Mouse (Mus musculus) kidney, adult 2 months (tissue): ENCODE measurements at regions not wholly inside any gene's neighbourhood (a gene's known extent, or its start where the extent isn't known, plus 50 kb on each side); places are given as distances from the start of the nearest gene placed in this dataset.

Source experiments
- CTCF ChIP-seq: fragments of 200-500 bp; conservative IDR thresholded peaks from 2 replicates; pipeline ENCODE4 v1.5.1; 2011; ENCODE audit warnings: low read depth, mild to moderate bottlenecking, control low read depth, low read length, moderate library complexity, mixed read lengths; ENCODE audit not compliant: insufficient read depth, insufficient read length
- POLR2A ChIP-seq: fragments of 200-500 bp; IDR thresholded peaks from one replicate; pipeline ENCODE4 v1.6.1; 2011; ENCODE audit warnings: low read depth, low read length, control low read depth

GRCm38 (mm10) chr4:152961677-152962076 is 484.0 kb upstream of the Kcnab2 start:
- no peak for TF ChIP-seq POLR2A
- TF ChIP-seq CTCF, result no peak
